Mouse (Mus musculus): ENCODE data around the gene Med21. TPM values are rescaled to one million over a fixed set of nuclear protein-coding genes. Genes with fewer than 3 reads are reported as not detected.
A peak's percentile ranks its signal among the peaks of the same experiment; 100 is the strongest.

The Med21 gene
- total RNA-seq, 4 experiments from 2014 or later = 48.4 to 55.5 (median 49.6) TPM

DNA sequence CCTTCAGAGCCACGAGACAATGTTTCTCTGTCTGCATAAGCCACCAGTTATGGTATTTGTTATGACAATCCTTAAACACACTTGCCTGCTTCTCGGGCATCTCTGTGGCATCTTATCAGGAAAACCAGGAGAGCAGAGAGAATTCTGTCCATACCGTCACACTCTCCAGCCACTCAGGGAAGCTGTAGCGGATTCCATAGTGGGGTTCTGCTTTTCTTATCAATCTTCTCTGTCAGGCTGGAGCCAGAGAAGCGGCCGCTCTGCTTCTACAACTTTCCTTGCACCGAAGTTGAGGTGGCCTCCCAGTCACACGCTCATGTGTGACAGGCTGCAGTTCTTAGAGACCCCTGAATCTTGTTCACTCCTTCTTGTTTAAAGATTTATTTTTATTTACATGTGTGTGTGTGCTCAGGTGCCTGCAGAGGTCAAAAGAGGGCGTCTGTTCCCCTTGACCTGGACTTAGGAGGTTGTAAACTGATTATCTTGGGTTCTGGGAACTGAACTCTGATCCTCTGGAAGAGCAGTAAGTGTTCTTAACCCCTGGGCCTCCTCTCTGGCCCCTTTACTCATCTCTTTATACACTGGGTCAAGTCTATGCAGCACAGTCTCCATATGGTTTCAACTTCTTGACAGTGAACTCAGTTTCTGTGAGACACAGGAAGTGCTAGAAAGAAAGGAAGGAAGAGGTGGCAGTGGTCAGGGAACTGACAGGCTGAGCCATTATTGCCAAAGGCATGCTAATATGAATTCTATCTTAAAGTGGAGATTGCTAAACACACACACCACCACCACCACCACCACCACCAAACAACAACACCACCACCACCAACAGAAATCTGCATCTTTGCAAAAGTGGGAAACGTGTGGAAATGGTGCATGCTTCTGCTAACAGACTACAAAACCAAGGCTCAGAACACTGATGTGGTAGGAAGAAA is 36.1 kb downstream of the Med21 start:
- no peak for DNase-seq (ENCODE audit: low spot score)

DNA sequence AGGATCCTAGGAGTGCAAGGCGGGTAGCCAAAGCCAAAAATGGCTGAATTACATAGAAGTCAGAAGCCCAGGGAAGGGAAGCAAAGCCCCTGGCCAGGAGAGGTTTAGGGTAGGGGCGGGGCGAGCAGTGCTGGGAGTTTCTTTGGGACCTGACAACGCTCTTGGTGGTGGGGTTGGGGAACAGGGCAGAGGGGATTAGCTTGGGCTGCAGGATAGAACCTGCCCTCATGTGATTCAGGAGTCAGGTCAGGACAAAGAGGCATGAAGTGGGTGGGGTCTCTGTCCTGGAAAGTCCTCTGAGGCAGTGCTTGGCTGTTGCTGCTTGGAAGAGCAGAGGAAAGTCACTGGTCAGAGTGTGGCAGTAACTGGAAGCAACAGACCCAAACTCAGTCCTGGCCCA is 41.5 kb downstream of the Med21 start:
- no peak for DNase-seq (ENCODE audit: low spot score)

DNA sequence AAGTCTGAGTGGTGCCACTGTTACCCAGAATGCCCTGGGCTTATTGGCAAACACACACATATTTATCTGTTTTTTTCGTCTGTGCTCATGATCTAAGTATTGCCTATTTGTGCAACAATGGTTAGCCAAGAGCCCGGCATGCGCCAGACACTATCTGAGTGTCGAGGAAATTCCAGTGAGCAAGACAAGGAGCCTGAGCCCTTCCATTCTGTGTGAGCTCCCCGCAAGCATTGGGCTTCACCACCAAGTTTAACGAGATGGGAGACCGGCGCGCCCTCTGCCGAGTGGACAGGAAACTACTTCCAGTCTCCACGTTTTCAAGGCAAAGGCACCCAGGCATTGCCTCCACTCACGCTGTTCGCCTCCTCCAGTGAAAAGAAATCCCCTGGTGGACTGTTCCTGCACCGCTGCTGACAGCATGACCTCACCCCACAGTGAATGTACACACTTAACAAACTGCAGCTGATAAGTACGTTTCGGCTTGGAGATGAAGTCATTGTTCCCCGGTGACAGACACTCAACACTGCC is 43.5 kb downstream of the Med21 start:
- peak; percentile 79 for DNase-seq (ENCODE audit: low spot score)

- DNase-seq (ENCODE audit: low spot score) = no peak
These were observed 44.3 kb downstream of the Med21 start for GRCm38 (mm10) chr6:146686463-146687196.

- DNase-seq (ENCODE audit: low spot score) = no peak
These were observed 45.7 kb downstream of the Med21 start for GRCm38 (mm10) chr6:146688010-146688409.

GRCm38 (mm10) chr6:146688861-146689260 is 46.5 kb downstream of the Med21 start:
- DNase-seq (ENCODE audit: low spot score) = no peak

DNA sequence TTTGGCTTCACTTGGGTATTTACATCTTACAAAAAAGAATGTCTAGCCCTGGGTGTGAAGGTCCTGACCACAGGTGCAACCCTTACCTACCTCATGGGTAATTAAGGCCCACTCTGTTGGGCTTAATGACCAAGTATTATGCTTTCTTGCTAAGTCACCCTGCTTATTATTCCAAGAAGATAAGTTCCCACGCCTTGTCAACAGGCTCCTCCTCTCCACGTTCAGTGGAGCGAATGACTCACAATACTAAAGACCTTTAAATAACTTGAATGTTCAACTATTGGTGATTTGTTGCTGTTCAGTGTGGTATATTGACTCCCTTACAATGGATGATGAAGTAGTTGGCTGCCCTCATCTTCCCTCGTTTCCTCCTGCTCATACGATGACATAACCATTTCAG is 55.4 kb downstream of the Med21 start:
- no peak for DNase-seq (ENCODE audit: low spot score)

DNA sequence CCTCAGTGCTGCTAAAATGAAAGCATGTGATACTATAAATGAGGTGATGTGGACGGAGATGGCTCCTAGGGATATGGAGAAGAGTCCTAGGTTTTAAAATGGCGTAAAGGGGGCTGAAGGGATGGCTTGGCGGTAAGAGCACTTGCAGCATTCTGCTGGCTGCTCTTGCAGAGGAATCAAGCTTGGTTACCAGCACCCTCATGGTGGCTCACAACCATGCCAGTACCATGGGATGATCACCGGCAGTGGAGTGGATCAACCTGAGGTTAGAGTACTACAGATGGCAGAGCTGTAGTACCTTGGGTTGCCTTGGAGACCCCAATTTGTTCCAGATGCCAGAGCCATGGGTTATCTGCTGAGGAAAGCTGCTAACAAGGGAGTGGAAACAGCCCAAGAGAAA is 56.0 kb downstream of the Med21 start:
- DNase-seq (ENCODE audit: low spot score) = no peak

Other genes with a start within 250 kb of the Med21 start
- gene Itpr2, start 140.3 kb upstream of the Med21 start, total RNA-seq (2022) = 10 to 100 TPM; 19.4 to 28.1 (median 21.2) TPM
- gene Fgfr1op2, start 65.3 kb upstream of the Med21 start, total RNA-seq (2022) = 10 to 100 TPM; 66.1 to 70.9 (median 68.7) TPM
- gene Ints13, start 64.7 kb upstream of the Med21 start, total RNA-seq (2022) = 10 to 100 TPM; 18.7 to 21.4 (median 20.1) TPM
- 10 to 100 TPM; 15.7 to 16.7 (median 15.9) TPM for gene Tm7sf3, start 277 bp downstream of the Med21 start, total RNA-seq (2022)
- 10 to 100 TPM; 12.6 to 13.9 (median 13.2) TPM for gene Stk38l, start 82.4 kb downstream of the Med21 start, total RNA-seq (2022)
- 1 to 10 TPM in 3 of 4 experiments, under 1 TPM in 1; 0.55 to 1.7 (median 1.5) TPM for gene Arntl2, start 153.5 kb downstream of the Med21 start, total RNA-seq (2022)
- 1 to 10 TPM in 3 of 4 experiments, under 1 TPM in 1; 0.90 to 3.8 (median 2.7) TPM for gene Smco2, start 207.6 kb downstream of the Med21 start, total RNA-seq (2022)
- gene Ppfibp1, start 245.9 kb downstream of the Med21 start, total RNA-seq (2022) = 100 to 1,000 TPM; 101 to 127 (median 122) TPM